Mouse (Mus musculus): ENCODE data around the gene Rcan1.
"Not testable (repeated sequence)": the region's sequence is repeated elsewhere in the genome, so short reads cannot be mapped to it uniquely, and the experiment has no call there.

The Rcan1 gene

DNA sequence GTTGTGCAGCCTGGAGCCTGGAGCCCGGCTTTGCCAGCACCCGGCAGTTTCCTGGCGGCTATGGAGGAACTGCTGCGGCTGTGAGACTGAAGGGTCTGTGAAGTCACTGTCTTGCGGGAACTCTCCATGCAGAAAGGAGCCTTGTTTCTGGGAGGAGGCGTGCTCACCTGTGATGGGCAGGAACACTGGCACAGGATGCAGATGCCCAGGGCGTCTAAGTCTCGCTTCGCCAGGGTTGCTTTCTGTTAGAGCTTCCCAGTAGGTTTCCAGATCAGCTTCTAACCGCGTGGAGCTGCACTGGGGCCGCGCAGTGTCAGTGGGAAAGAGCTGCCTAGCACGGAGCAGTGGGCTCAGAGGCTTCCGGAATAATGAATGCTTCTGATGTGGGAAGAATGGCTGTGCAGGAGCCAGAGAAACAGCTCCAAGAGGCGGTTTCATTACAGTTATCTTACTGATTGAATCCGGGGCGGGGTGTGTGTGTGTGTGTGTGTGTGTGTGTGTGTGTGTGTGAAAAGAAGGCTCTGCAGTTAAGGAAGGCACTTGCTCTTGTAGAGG, 35.2 kb downstream of the Rcan1 start:
- no peak for DNase-seq (ENCODE audit: low read depth, low spot score)

- no peak for DNase-seq (ENCODE audit: low read depth, low spot score)
These were observed 37.5 kb downstream of the Rcan1 start for GRCm38 (mm10) chr16:92433176-92433575.

GRCm38 (mm10) chr16:92430731-92431130, 39.9 kb downstream of the Rcan1 start:
- no peak for DNase-seq (ENCODE audit: low read depth, low spot score)

GRCm38 (mm10) chr16:92428197-92428950, 42.3 kb downstream of the Rcan1 start:
- no peak for DNase-seq (ENCODE audit: low read depth, low spot score)

- DNase-seq (ENCODE audit: low read depth, low spot score), result no peak
These were observed 44.0 kb downstream of the Rcan1 start for GRCm38 (mm10) chr16:92426708-92427107.

GRCm38 (mm10) chr16:92425875-92426274, 44.8 kb downstream of the Rcan1 start:
- no peak for DNase-seq (ENCODE audit: low read depth, low spot score)

- no peak for DNase-seq (ENCODE audit: low read depth, low spot score)
These were observed 47.3 kb downstream of the Rcan1 start for GRCm38 (mm10) chr16:92423363-92423762.

DNA sequence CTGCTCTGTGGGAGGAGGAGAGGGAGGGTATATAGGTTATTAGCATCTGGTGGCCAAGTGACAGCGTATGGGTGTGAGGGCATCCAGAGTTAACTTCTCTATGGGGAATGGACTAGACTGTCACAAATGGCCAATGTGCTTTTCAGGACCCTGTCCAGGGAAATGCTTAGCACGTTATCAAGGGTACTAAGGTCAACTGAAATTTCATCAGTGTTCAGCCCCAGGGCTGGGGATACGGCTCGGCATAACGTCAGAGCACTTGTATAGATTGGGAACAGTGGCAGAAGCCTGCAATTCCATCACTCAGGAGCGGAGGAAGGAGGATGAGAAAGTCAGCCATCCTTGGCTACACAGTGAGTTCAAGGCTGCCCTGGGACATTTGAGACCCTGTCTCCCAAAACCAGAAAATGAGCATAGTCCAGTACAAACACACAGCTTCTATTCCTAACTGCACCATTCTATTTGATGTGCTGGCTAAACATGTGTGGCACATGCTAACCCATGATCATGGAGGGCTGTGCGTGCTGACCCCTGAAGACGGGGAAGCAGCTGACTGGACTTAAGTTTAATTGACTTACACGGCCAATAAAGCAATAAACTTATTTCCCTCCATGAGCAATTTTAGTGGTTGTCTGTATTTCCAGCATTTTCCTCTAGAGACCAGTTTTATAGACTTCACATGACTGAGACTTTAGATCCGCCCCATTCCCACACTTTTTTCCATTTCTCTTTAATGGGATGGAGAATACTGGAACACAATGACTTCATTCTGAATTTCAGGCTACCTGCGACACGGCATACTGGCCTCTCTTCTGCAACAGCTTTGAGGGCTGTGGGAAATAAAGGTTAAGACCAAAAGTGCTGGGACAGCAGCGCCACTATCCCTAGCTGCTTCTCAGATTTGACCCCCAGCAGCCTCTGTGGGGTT, 48.0 kb downstream of the Rcan1 start:
- DNase-seq (ENCODE audit: low read depth, low spot score), result no peak

DNA sequence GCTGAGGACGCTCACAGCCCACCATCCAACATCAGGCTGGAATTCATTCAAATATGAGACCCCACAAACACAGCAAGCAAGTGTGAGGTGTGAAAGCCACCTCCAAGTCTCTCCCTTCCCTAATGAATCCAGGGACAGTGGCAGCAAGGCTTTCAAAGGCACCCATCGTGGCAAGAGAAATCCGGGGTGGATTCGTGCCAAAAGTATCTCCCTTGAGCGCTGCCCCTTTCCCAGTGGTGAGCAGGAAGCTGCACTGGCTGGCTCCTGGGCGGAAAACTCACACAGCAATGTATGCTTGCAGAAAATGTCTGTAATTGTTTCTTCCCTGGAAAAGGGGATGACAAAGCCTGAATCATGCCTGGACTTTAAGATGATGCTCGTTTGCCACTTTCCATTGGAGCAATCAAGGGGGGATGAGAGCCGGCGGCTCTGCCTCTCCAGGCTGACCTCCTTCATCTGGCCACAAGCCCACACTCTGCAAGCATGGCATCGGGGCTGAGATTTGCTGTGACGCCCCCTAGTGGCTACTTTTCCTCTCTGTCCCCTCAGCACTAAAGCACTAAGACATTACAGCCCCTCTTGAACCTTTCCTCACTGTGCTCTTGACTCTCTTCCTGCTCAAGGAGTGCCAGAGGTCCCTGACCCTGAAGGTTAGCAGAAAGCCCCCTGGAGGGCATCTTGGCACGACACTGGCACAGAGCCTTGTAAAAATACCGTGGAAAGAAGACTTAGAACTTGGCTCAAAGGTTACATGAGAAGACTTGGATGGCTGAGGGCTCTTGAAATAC, 49.3 kb downstream of the Rcan1 start:
- peak; percentile 41 for DNase-seq (ENCODE audit: low read depth, low spot score)

- DNase-seq (ENCODE audit: low read depth, low spot score), result peak; percentile 35
These were observed 50.0 kb downstream of the Rcan1 start for GRCm38 (mm10) chr16:92420641-92421040.

DNA sequence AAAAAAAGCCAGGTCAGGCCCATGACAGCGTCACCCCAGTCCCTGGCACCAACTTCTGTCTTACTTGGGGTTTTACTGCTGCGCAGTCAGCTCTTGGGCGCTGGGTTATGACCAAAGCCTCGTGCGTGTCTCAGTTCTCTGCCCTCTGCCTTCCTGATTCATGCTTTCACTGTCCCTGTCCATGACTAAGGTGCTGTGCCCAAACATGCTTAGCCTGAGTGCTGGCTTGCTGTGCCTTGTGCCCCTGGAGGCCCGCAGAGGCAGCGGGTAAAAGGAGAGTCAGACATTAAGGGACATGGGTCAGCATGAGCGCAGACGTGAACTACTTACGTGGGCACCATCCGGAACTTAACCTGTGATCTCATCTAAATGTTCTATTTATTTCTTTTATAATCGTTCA, 51.6 kb downstream of the Rcan1 start:
- no peak for DNase-seq (ENCODE audit: low read depth, low spot score)

GRCm38 (mm10) chr16:92417267-92417666, 53.4 kb downstream of the Rcan1 start:
- DNase-seq (ENCODE audit: low read depth, low spot score), result no peak

GRCm38 (mm10) chr16:92415702-92416118, 55.0 kb downstream of the Rcan1 start:
- DNase-seq (ENCODE audit: low read depth, low spot score), result no peak

DNA sequence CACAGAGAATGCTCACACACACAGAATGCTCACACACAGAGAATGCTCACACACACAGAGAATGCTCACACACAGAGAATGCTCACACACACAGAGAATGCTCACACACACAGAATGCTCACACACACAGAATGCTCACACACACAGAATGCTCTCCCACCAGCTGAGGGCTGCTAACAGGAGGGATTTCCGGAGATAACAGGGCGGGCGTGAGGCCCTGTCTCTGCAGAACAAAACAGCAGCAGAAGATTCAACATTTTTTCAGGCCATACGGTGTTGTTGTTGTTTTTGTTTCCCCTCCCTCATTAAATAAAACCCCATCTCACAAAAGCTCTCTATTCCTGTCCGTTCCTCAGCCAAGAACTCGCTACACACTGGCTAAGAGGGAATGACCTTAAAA, 55.6 kb downstream of the Rcan1 start:
- DNase-seq (ENCODE audit: low read depth, low spot score), result not testable (repeated sequence)

GRCm38 (mm10) chr16:92412888-92413287, 57.8 kb downstream of the Rcan1 start:
- no peak for DNase-seq (ENCODE audit: low read depth, low spot score)

GRCm38 (mm10) chr16:92411981-92412706, 58.5 kb downstream of the Rcan1 start:
- DNase-seq (ENCODE audit: low read depth, low spot score), result no peak

DNA sequence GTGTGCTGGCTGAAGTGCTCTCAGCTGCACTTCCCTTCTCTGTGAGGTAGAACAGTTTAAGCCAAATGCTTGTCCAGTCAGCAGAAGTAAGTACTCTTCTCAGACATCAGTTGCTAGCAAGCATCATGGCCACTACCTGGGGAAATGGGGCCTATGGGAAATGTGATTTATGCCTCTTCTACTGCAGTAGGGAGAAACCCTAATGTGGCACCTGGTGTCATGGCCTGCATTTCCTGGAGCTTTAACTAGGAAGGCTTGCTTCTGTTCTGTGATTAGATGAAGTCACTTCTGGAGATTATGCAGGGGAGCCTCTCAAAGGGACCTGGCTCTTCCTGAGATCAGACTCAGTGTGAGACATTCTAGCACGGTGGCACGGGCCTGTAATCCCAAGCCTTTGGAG, 60.3 kb downstream of the Rcan1 start:
- DNase-seq (ENCODE audit: low read depth, low spot score), result no peak

DNA sequence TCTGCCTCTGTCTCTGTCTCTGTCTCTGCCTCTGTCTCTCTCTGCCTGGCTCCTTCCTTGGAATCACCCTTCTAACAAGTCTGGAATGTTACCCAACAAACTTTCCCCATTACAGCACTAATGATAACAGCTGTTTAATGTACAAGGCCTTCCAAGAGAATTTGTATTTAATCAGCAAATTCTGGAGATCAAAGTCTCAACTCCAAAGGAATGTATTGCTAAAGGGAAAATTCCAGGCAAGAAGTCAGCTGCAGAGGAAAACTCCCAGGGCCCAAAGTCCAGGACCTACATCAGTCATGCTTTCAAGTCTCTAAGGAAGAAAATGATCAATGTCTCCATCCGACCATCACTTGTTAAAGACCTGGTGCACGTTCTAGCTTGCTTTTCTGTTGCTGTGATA, 62.8 kb downstream of the Rcan1 start:
- DNase-seq (ENCODE audit: low read depth, low spot score), result no peak

DNA sequence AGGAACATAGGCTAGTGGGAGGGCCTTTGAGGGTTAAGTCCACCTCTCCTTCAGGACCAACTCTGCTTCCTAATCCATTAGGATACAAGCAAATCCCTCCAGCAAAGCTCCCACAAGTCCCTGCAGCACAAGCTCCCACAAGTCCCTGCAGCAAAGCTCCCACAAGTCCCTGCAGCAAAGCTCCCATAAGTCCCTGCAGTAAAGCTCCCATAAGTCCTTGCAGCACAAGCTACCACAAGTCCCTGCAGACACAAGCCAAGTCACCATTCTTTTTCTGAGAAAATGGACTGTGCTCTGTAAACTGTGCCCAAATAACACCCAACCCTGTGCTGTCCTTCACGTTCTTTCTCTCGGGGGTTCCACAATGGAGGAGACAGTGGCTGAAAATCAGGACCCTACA, 66.5 kb downstream of the Rcan1 start:
- no peak for DNase-seq (ENCODE audit: low read depth, low spot score)

- DNase-seq (ENCODE audit: low read depth, low spot score), result no peak
These were observed 67.6 kb downstream of the Rcan1 start for GRCm38 (mm10) chr16:92403069-92403468.

- no peak for DNase-seq (ENCODE audit: low read depth, low spot score)
These were observed 68.5 kb downstream of the Rcan1 start for GRCm38 (mm10) chr16:92402216-92402615.

Measured in ES-CJ7 (cell line).